In genomic region chrX:106742241-106742640, GRCm38 (mm10) we compare ENCODE assay signal across 21 mouse cellular contexts.
DNase-seq lines count a peak whose midpoint lies in the region; TF ChIP-seq lines count a peak whose summit lies in the region.
"Had no signal": no experiment of that assay in that cellular context is flagged by ENCODE, and none has a peak within 500 bp of the region (broad histone marks: within the 10 kb centered on the region; RNA-seq: fewer than 3 reads in every experiment).

No protein-coding gene starts in this region.

- H3K4me1 ChIP-seq in kidney, adult 2 months (ENCODE audit: control insufficient read depth, insufficient read depth, low read length), result no peaks in the 10 kb centered on the region
- H3K4me1 ChIP-seq: embryonic facial prominence, embryonic 15.5 days; heart, embryonic 10.5 days; heart, embryonic 13.5 days; hindbrain, embryonic 12.5 days; hindbrain, embryonic 15.5 days had no signal

- H3K27me3 ChIP-seq in kidney, adult 2 months (replicated peaks; ENCODE audit: control insufficient read depth, insufficient read depth, low read length), result no peaks in the 10 kb centered on the region
- H3K27me3 ChIP-seq: embryonic facial prominence, embryonic 15.5 days; heart, embryonic 13.5 days; hindbrain, embryonic 12.5 days; hindbrain, embryonic 15.5 days had no signal

- no peaks in the 10 kb centered on the region for H3K36me3 ChIP-seq in kidney, adult 2 months (ENCODE audit: control insufficient read depth, insufficient read depth, low read length)
- H3K36me3 ChIP-seq: embryonic facial prominence, embryonic 15.5 days; heart, embryonic 10.5 days; heart, embryonic 13.5 days; hindbrain, embryonic 12.5 days; hindbrain, embryonic 15.5 days had no signal

- DNase-seq in kidney, adult 2 months, result peak; percentile 43
- DNase-seq in kidney, postnatal 25 days, result no peak
- DNase-seq in kidney, postnatal 14 days, result peak; percentile 4
- DNase-seq in kidney, adult 18-20 months, result no peak
- DNase-seq in testis, postnatal 14 days (ENCODE audit: low spot score), result peak; percentile 3
- DNase-seq in testis, postnatal 10 days (ENCODE audit: low spot score), result no peak
- DNase-seq: adrenal gland, adult 8-10 months; adrenal gland, postnatal 25 days; cerebellum, adult 11-12 months; cerebellum, adult 8-10 months; cerebellum, postnatal 10 days; cerebellum, postnatal 36 days; embryo, embryonic 11 days; forebrain, postnatal 0 days; gastrocnemius, adult 2 months; gastrocnemius, postnatal 14 days had no signal

- TF ChIP-seq CTCF in kidney, adult 2 months (conservative IDR thresholded peaks at IDR 0.05; ENCODE audit: insufficient read depth, insufficient read length, low read depth, low read length), result no peak

- no peak for TF ChIP-seq POLR2A in kidney, adult 2 months (IDR thresholded peaks at IDR 0.05; ENCODE audit: low read depth, low read length)

- H3K27ac ChIP-seq in kidney, adult 2 months (ENCODE audit: insufficient read depth, low read depth, low read length), result no peak overlapping the region
- H3K27ac ChIP-seq: embryonic facial prominence, embryonic 15.5 days; gastrocnemius, adult 2 months; heart, embryonic 10.5 days; heart, embryonic 13.5 days; hindbrain, embryonic 12.5 days; hindbrain, embryonic 15.5 days had no signal

- H3K4me3 ChIP-seq in kidney, adult 2 months (ENCODE audit: insufficient read depth, low read depth, low read length), result no peak overlapping the region
- H3K4me3 ChIP-seq: embryonic facial prominence, embryonic 15.5 days; gastrocnemius, adult 2 months; heart, embryonic 10.5 days; heart, embryonic 13.5 days; hindbrain, embryonic 12.5 days; hindbrain, embryonic 15.5 days had no signal

Comparison
In these comparisons a context has a peak if more than half of its experiments do, and no peak if none do; other contexts are left out.
1. DNase-seq: peak in kidney, adult 2 months (single experiment), kidney, postnatal 14 days (single experiment) and testis, postnatal 14 days (single experiment); none in kidney, postnatal 25 days (0 of 2), kidney, adult 18-20 months (single experiment) and testis, postnatal 10 days (single experiment).